Mouse (Mus musculus): ENCODE measurements around the gene Dctn3. TPM values are rescaled to one million over a fixed set of nuclear protein-coding genes. Genes with fewer than 3 reads are reported as not detected.
A peak's percentile ranks its signal among the peaks of the same experiment; 100 is the strongest.
"Not testable (repeated sequence)": the region's sequence is repeated elsewhere in the genome, so short reads cannot be mapped to it uniquely, and the experiment has no call there.

Dctn3 gene
- 132 TPM in 2 replicates for polyA plus RNA-seq (2015; fragmentation: Nextera tagmentation; extraction: Ambion mirVana)

- ATAC-seq (ENCODE audit: insufficient read depth, low FRiP score), result peak; percentile 96
- peaks cover 14% of the 10 kb centered on the region for H3K4me1 ChIP-seq (ENCODE audit: control insufficient read depth, insufficient read depth, low read length)
- under 1% methylated on average over 27 of the region's 27 CpGs for WGBS
These were observed at the start of gene Dctn3 for GRCm38 (mm10) chr4:41722918-41723351. Dctn3 (minus strand) TSS chr4:41723170.

GRCm38 (mm10) chr4:41767301-41767700 is 44.3 kb upstream of the Dctn3 start:
- WGBS, result 64% methylated on average over 10 of the region's 10 CpGs
- H3K4me2 ChIP-seq (ENCODE audit: low read depth, low read length); H3K4me3 ChIP-seq (replicated peaks; ENCODE audit: low read length); H3K4me1 ChIP-seq (ENCODE audit: control insufficient read depth, insufficient read depth, low read length); ATAC-seq (ENCODE audit: insufficient read depth, low FRiP score); H3K27ac ChIP-seq (ENCODE audit: low read length); H3K27me3 ChIP-seq (ENCODE audit: control insufficient read depth, insufficient read depth, low read length); H3K9me3 ChIP-seq (replicated peaks; ENCODE audit: control insufficient read depth, low read length); H3K9ac ChIP-seq (ENCODE audit: low read length); H3K36me3 ChIP-seq (ENCODE audit: control insufficient read depth, insufficient read depth, low read length): not testable (repeated sequence)

More at GRCm38 (mm10) chr4:41722918-41723351, at the start of gene Dctn3:
- Histone ChIP-seq H3K9me3 (replicated peaks; ENCODE audit: control insufficient read depth, low read length) (no peaks in the 10 kb centered on the region), H3K9ac (ENCODE audit: low read length) (peak within 1 kb of the TSS; percentile 93), H3K27me3 (ENCODE audit: control insufficient read depth, insufficient read depth, low read length) (peaks cover 44% of the 10 kb centered on the region), H3K36me3 (ENCODE audit: control insufficient read depth, insufficient read depth, low read length) (0 out of 2 replicates have a peak, but pooled peaks cover 8% of the 10 kb centered on the region), H3K4me3 (replicated peaks; ENCODE audit: low read length) (peak within 1 kb of the TSS; percentile 83), H3K4me2 (ENCODE audit: low read depth, low read length) (peak within 1 kb of the TSS; percentile 90), H3K27ac (ENCODE audit: low read length) (no peak within 1 kb of the TSS)

GRCm38 (mm10) chr4:41763176-41763575 is 40.2 kb upstream of the Dctn3 start:
- WGBS, result 67% methylated on average over 4 of the region's 6 CpGs
- H3K27ac ChIP-seq (ENCODE audit: low read length); H3K27me3 ChIP-seq (ENCODE audit: control insufficient read depth, insufficient read depth, low read length); H3K9ac ChIP-seq (ENCODE audit: low read length); H3K4me3 ChIP-seq (replicated peaks; ENCODE audit: low read length); H3K9me3 ChIP-seq (replicated peaks; ENCODE audit: control insufficient read depth, low read length); ATAC-seq (ENCODE audit: insufficient read depth, low FRiP score); H3K36me3 ChIP-seq (ENCODE audit: control insufficient read depth, insufficient read depth, low read length): not testable (repeated sequence)
- Histone ChIP-seq H3K4me2 (ENCODE audit: low read depth, low read length) (peak overlapping the region; percentile 77; the same call in 1 of the 2 replicates), H3K4me1 (ENCODE audit: control insufficient read depth, insufficient read depth, low read length) (peaks cover 29% of the 10 kb centered on the region)

- H3K36me3 ChIP-seq (ENCODE audit: control insufficient read depth, insufficient read depth, low read length); H3K27me3 ChIP-seq (ENCODE audit: control insufficient read depth, insufficient read depth, low read length); H3K9me3 ChIP-seq (replicated peaks; ENCODE audit: control insufficient read depth, low read length): not testable (repeated sequence)
- peaks cover 29% of the 10 kb centered on the region for H3K4me1 ChIP-seq (ENCODE audit: control insufficient read depth, insufficient read depth, low read length)
- peak overlapping the region; percentile 77 for H3K4me2 ChIP-seq (ENCODE audit: low read depth, low read length)
- H3K9ac ChIP-seq (ENCODE audit: low read length), result peak overlapping the region; percentile 77
- peak overlapping the region; percentile 58 for H3K4me3 ChIP-seq (replicated peaks; ENCODE audit: low read length)
- peak overlapping the region; percentile 94 for H3K27ac ChIP-seq (ENCODE audit: low read length)
- ATAC-seq (ENCODE audit: insufficient read depth, low FRiP score), result peak; percentile 8; the same call in 1 of the 2 replicates
- WGBS, result 32% methylated on average over 8 of the region's 8 CpGs
These were observed 39.7 kb upstream of the Dctn3 start for GRCm38 (mm10) chr4:41762688-41763114.

GRCm38 (mm10) chr4:41762099-41762687 is 39.2 kb upstream of the Dctn3 start:
- H3K36me3 ChIP-seq (ENCODE audit: control insufficient read depth, insufficient read depth, low read length), result no peaks in the 10 kb centered on the region
- peak overlapping the region; percentile 77 for H3K4me2 ChIP-seq (ENCODE audit: low read depth, low read length)
- H3K9me3 ChIP-seq (replicated peaks; ENCODE audit: control insufficient read depth, low read length), result no peaks in the 10 kb centered on the region
- H3K4me3 ChIP-seq (replicated peaks; ENCODE audit: low read length), result peak overlapping the region; percentile 58
- H3K27ac ChIP-seq (ENCODE audit: low read length), result peak overlapping the region; percentile 94
- H3K27me3 ChIP-seq (ENCODE audit: control insufficient read depth, insufficient read depth, low read length), result no peaks in the 10 kb centered on the region
- ATAC-seq (ENCODE audit: insufficient read depth, low FRiP score), result peak; percentile 45
- peaks cover 29% of the 10 kb centered on the region for H3K4me1 ChIP-seq (ENCODE audit: control insufficient read depth, insufficient read depth, low read length)
- peak overlapping the region; percentile 77 for H3K9ac ChIP-seq (ENCODE audit: low read length)
- 37% methylated on average over 8 of the region's 8 CpGs for WGBS

GRCm38 (mm10) chr4:41761680-41762079 is 38.7 kb upstream of the Dctn3 start:
- Histone ChIP-seq H3K4me2 (ENCODE audit: low read depth, low read length) (peak overlapping the region; percentile 77), H3K4me1 (ENCODE audit: control insufficient read depth, insufficient read depth, low read length) (peaks cover 29% of the 10 kb centered on the region)
- ATAC-seq (ENCODE audit: insufficient read depth, low FRiP score), result no peak

GRCm38 (mm10) chr4:41760911-41761310 is 37.9 kb upstream of the Dctn3 start:
- H3K4me2 ChIP-seq (ENCODE audit: low read depth, low read length), result peak overlapping the region; percentile 77
- H3K9ac ChIP-seq (ENCODE audit: low read length), result peak overlapping the region; percentile 77
- H3K9me3 ChIP-seq (replicated peaks; ENCODE audit: control insufficient read depth, low read length), result no peaks in the 10 kb centered on the region
- H3K27me3 ChIP-seq (ENCODE audit: control insufficient read depth, insufficient read depth, low read length), result no peaks in the 10 kb centered on the region
- WGBS, result 69% methylated on average over 4 of the region's 4 CpGs
- H3K4me1 ChIP-seq (ENCODE audit: control insufficient read depth, insufficient read depth, low read length), result peaks cover 34% of the 10 kb centered on the region
- H3K27ac ChIP-seq (ENCODE audit: low read length), result peak overlapping the region; percentile 94
- H3K36me3 ChIP-seq (ENCODE audit: control insufficient read depth, insufficient read depth, low read length), result no peaks in the 10 kb centered on the region
- no peak for ATAC-seq (ENCODE audit: insufficient read depth, low FRiP score)
- H3K4me3 ChIP-seq (replicated peaks; ENCODE audit: low read length), result peak overlapping the region; percentile 58

More at GRCm38 (mm10) chr4:41761680-41762079, 38.7 kb upstream of the Dctn3 start:
- Histone ChIP-seq H3K27ac (ENCODE audit: low read length) (peak overlapping the region; percentile 94), H3K4me3 (replicated peaks; ENCODE audit: low read length) (peak overlapping the region; percentile 58), H3K27me3 (ENCODE audit: control insufficient read depth, insufficient read depth, low read length) (no peaks in the 10 kb centered on the region), H3K36me3 (ENCODE audit: control insufficient read depth, insufficient read depth, low read length) (no peaks in the 10 kb centered on the region), H3K9ac (ENCODE audit: low read length) (peak overlapping the region; percentile 77), H3K9me3 (replicated peaks; ENCODE audit: control insufficient read depth, low read length) (no peaks in the 10 kb centered on the region)

- H3K4me1 ChIP-seq (ENCODE audit: control insufficient read depth, insufficient read depth, low read length), result peaks cover 34% of the 10 kb centered on the region
- WGBS, result under 1% methylated on average over 15 of the region's 15 CpGs
- H3K4me2 ChIP-seq (ENCODE audit: low read depth, low read length), result peak overlapping the region; percentile 77
- peak overlapping the region; percentile 77 for H3K9ac ChIP-seq (ENCODE audit: low read length)
- ATAC-seq (ENCODE audit: insufficient read depth, low FRiP score), result peak; percentile 90
- H3K27ac ChIP-seq (ENCODE audit: low read length), result peak overlapping the region; percentile 94
- no peaks in the 10 kb centered on the region for H3K27me3 ChIP-seq (ENCODE audit: control insufficient read depth, insufficient read depth, low read length)
- peak overlapping the region; percentile 58 for H3K4me3 ChIP-seq (replicated peaks; ENCODE audit: low read length)
- H3K9me3 ChIP-seq (replicated peaks; ENCODE audit: control insufficient read depth, low read length), result no peaks in the 10 kb centered on the region
- H3K36me3 ChIP-seq (ENCODE audit: control insufficient read depth, insufficient read depth, low read length), result no peaks in the 10 kb centered on the region
These were observed 37.3 kb upstream of the Dctn3 start for GRCm38 (mm10) chr4:41760288-41760721.

GRCm38 (mm10) chr4:41759656-41760287 is 36.8 kb upstream of the Dctn3 start:
- no peaks in the 10 kb centered on the region for H3K27me3 ChIP-seq (ENCODE audit: control insufficient read depth, insufficient read depth, low read length)
- H3K27ac ChIP-seq (ENCODE audit: low read length), result peak overlapping the region; percentile 94
- peak overlapping the region; percentile 77 for H3K4me2 ChIP-seq (ENCODE audit: low read depth, low read length)
- peaks cover 37% of the 10 kb centered on the region for H3K4me1 ChIP-seq (ENCODE audit: control insufficient read depth, insufficient read depth, low read length)
- no peaks in the 10 kb centered on the region for H3K9me3 ChIP-seq (replicated peaks; ENCODE audit: control insufficient read depth, low read length)
- H3K4me3 ChIP-seq (replicated peaks; ENCODE audit: low read length), result peak overlapping the region; percentile 58
- 20% methylated on average over 6 of the region's 6 CpGs for WGBS
- no peaks in the 10 kb centered on the region for H3K36me3 ChIP-seq (ENCODE audit: control insufficient read depth, insufficient read depth, low read length)
- peak overlapping the region; percentile 77 for H3K9ac ChIP-seq (ENCODE audit: low read length)
- ATAC-seq (ENCODE audit: insufficient read depth, low FRiP score), result peak; percentile 3; the same call in 1 of the 2 replicates

Data from stomach, embryonic 16.5 days (tissue).